Mouse (Mus musculus) MEL (cell line): ENCODE data around the gene Eif5a. TPM values are rescaled to one million over a fixed set of nuclear protein-coding genes. Genes with fewer than 3 reads are reported as not detected.

Experiments
- DNase-seq: peaks from one replicate; pipeline ENCODE4 v3.0.0; 2011; ENCODE audit warnings: low read depth, low spot score
- H3K27ac ChIP-seq: 2 replicates; pipeline ENCODE4 v1.5.1; 2012; ENCODE audit warnings: low read depth, mild to moderate bottlenecking, control low read depth, low read length, moderate library complexity; ENCODE audit not compliant: control insufficient read depth
- H3K27me3 ChIP-seq, 2 experiments: fragments of 150-350 bp in 1 of 2; sonication (generic) in 1 of 2; 2 replicates each; pipeline ENCODE4 v1.6.1; 2012; ENCODE audit warnings: low read length in 2 of 2, mild to moderate bottlenecking in 2 of 2, improper control_type of control experiment in 1 of 2, moderate library complexity in 1 of 2; ENCODE audit not compliant: insufficient read depth in 2 of 2, control insufficient read depth in 1 of 2
- H3K36me3 ChIP-seq, 2 experiments: 2 replicates each; pipeline ENCODE4 v1.6.1; 2012 to 2014; ENCODE audit warnings: low read length in 2 of 2, improper control_type of control experiment in 1 of 2, inconsistent platforms in 1 of 2, mild to moderate bottlenecking in 1 of 2; ENCODE audit not compliant: insufficient read depth in 2 of 2, control insufficient read depth in 1 of 2
- H3K4me1 ChIP-seq, 2 experiments: fragments of 150-350 bp in 1 of 2; sonication (generic) in 1 of 2; 2 replicates each; pipeline ENCODE4 v1.6.1; 2012; ENCODE audit warnings: low read length in 2 of 2, improper control_type of control experiment in 1 of 2, mild to moderate bottlenecking in 1 of 2; ENCODE audit not compliant: insufficient read depth in 2 of 2, control insufficient read depth in 1 of 2
- H3K4me3 ChIP-seq, 2 experiments: fragments of 150-350 bp in 1 of 2; sonication (generic) in 1 of 2; 2 replicates each; pipeline ENCODE4 v1.5.1; 2012; ENCODE audit warnings: low read depth in 2 of 2, low read length in 2 of 2, mild to moderate bottlenecking in 2 of 2, moderate library complexity in 2 of 2, control low read depth in 1 of 2, improper control_type of control experiment in 1 of 2; ENCODE audit not compliant: control insufficient read depth in 1 of 2, insufficient read depth in 1 of 2
- H3K79me2 ChIP-seq: 2 replicates; pipeline ENCODE4 v1.6.1; 2012; ENCODE audit warnings: mild to moderate bottlenecking, low read length, moderate library complexity; ENCODE audit not compliant: control insufficient read depth, poor library complexity, insufficient read depth
- H3K9ac ChIP-seq: 2 replicates; pipeline ENCODE4 v1.6.1; 2012; ENCODE audit warnings: low read depth, mild to moderate bottlenecking, control low read depth, low read length, moderate library complexity; ENCODE audit not compliant: control insufficient read depth, poor library complexity, severe bottlenecking
- H3K9me3 ChIP-seq: fragments of 150-350 bp; sonication (generic); replicated peaks from 2 replicates; pipeline ENCODE4 v1.6.1; 2012; ENCODE audit warnings: mild to moderate bottlenecking, low read length, improper control_type of control experiment, moderate library complexity; ENCODE audit not compliant: insufficient read depth
- BHLHE40 ChIP-seq: IDR thresholded peaks from 2 replicates; pipeline ENCODE4 v1.6.1; 2012; ENCODE audit warnings: low read depth, mild to moderate bottlenecking, inconsistent platforms, low read length, improper control_type of control experiment, borderline replicate concordance
- CHD2 ChIP-seq: IDR thresholded peaks from 2 replicates; pipeline ENCODE4 v1.6.1; 2011; ENCODE audit warnings: low read length, improper control_type of control experiment
- ELF1 ChIP-seq: IDR thresholded peaks from 2 replicates; pipeline ENCODE4 v1.6.1; 2014; ENCODE audit warnings: low read depth, mild to moderate bottlenecking, inconsistent platforms, low read length, improper control_type of control experiment, moderate library complexity
- EP300 ChIP-seq, 2 experiments: IDR thresholded peaks; 2 replicates each; pipeline ENCODE4 v1.6.1; 2011; ENCODE audit warnings: improper control_type of control experiment in 2 of 2, low read length in 2 of 2, low read depth in 1 of 2, mild to moderate bottlenecking in 1 of 2
- KAT2A ChIP-seq: conservative IDR thresholded peaks from 2 replicates; pipeline ENCODE4 v1.6.1; 2012; ENCODE audit warnings: low read depth, low read length, improper control_type of control experiment, inconsistent platforms
- MAFK ChIP-seq: IDR thresholded peaks from 2 replicates; pipeline ENCODE4 v1.6.1; 2011; ENCODE audit warnings: low read depth, mild to moderate bottlenecking, low read length, improper control_type of control experiment, borderline replicate concordance
- MYB ChIP-seq: IDR thresholded peaks from 2 replicates; pipeline ENCODE4 v1.6.1; 2011; ENCODE audit warnings: mild to moderate bottlenecking, low read depth, low read length, improper control_type of control experiment
- NRF1 ChIP-seq: IDR thresholded peaks from 2 replicates; pipeline ENCODE4 v1.6.1; 2014; ENCODE audit warnings: low read depth, mild to moderate bottlenecking, inconsistent platforms, low read length, improper control_type of control experiment, moderate library complexity; ENCODE audit not compliant: poor library complexity, insufficient read depth, severe bottlenecking
- POLR2A ChIP-seq, 2 experiments: IDR thresholded peaks; 2 replicates each; pipeline ENCODE4 v1.6.1; 2011 to 2012; ENCODE audit warnings: low read length in 2 of 2, mild to moderate bottlenecking in 2 of 2, control low read depth in 1 of 2, improper control_type of control experiment in 1 of 2, low read depth in 1 of 2, moderate library complexity in 1 of 2; ENCODE audit not compliant: control insufficient read depth in 1 of 2, insufficient read depth in 1 of 2, poor library complexity in 1 of 2
- POLR2AphosphoS2 ChIP-seq: IDR thresholded peaks from 2 replicates; pipeline ENCODE4 v1.6.1; 2011; ENCODE audit warnings: low read length, improper control_type of control experiment
- TBP ChIP-seq: IDR thresholded peaks from 2 replicates; pipeline ENCODE4 v1.8.0; 2011; ENCODE audit warnings: low read depth, low read length, improper control_type of control experiment
- UBTF ChIP-seq: IDR thresholded peaks from 2 replicates; pipeline ENCODE4 v1.6.1; 2012; ENCODE audit warnings: low read depth, mild to moderate bottlenecking, inconsistent platforms, low read length, improper control_type of control experiment, moderate library complexity, borderline replicate concordance; ENCODE audit not compliant: insufficient read depth
- USF2 ChIP-seq, 2 experiments: IDR thresholded peaks; 2 replicates each; pipeline ENCODE4 v1.6.1; 2011 to 2012; ENCODE audit warnings: improper control_type of control experiment in 2 of 2, low read length in 2 of 2, borderline replicate concordance in 1 of 2, inconsistent platforms in 1 of 2, low read depth in 1 of 2, mild to moderate bottlenecking in 1 of 2; ENCODE audit not compliant: insufficient read depth in 1 of 2
- ZKSCAN1 ChIP-seq: IDR thresholded peaks from 2 replicates; pipeline ENCODE4 v1.6.1; 2012; ENCODE audit warnings: low read depth, mild to moderate bottlenecking, inconsistent platforms, low read length, improper control_type of control experiment, moderate library complexity
- ZMIZ1 ChIP-seq: IDR thresholded peaks from 2 replicates; pipeline ENCODE4 v1.6.1; 2012; ENCODE audit warnings: low read depth, mild to moderate bottlenecking, inconsistent platforms, low read length, improper control_type of control experiment, moderate library complexity
- polyA plus RNA-seq, 2 experiments: library from polyadenylated mRNA; stranded (reverse) in 1 of 2; unstranded in 1 of 2; fragments of >175 nt in 1 of 2; fragments of >200 nt in 1 of 2; gene quantifications; 2 replicates each; pipeline versions ENCODE4 v1.2.1 to v1.2.4; 2012; ENCODE audit warnings: low replicate concordance in 2 of 2, low read depth in 1 of 2; ENCODE audit not compliant: insufficient read length in 2 of 2, insufficient read depth in 1 of 2, missing spikeins in 1 of 2
- total RNA-seq: library from RNA; depleted of rRNA; stranded (reverse); fragments of 300-350 nt; gene quantifications from 2 replicates; pipeline ENCODE4 v1.2.3, GENCODE M21; 2012

Eif5a gene
- total and polyA plus RNA-seq, 3 experiments: 1,272 to 3,185 (median 1,428) TPM

DNA sequence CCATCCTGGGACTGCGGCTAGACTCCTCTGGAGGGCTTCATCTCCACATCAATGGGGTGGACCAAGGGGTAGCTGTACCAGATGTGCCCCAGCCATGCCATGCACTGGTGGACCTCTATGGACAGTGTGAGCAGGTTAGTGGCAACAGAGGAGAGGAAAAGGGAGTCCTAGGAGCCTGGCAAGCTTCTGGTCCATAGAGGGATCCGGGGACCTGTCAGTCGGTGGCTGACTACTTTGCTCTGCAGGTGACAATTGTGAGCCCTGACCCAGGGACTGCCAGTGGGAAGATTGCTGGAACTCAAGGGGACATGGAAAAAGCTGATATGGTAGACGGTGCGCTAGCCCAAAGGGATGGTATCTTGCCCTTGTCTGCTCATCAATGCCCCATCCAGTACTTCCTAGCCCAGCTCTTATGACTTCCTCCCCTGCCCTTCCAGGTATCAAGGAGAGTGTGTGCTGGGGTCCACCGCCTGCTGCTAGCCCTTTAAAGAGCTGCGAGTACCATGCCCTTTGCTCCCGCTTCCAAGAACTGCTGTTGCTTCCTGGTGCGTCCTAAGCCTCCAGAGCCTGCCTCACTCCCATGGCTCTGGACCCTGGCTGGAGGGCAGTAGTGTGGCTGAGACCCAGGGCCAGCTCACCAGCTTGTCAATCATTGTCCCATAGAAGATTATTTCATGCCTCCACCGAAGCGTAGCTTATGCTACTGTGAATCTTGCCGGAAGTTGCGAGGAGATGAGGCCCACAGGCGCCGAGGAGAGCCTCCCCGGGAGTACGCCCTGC, 10.8 kb downstream of the Eif5a start:
- no peak overlapping the region for H3K9ac ChIP-seq
- H3K9me3 ChIP-seq: no peaks in the 10 kb centered on the region
- no peak for DNase-seq
- H3K36me3 ChIP-seq: peaks cover 11 to 17% of the 10 kb centered on the region in 2 experiments; a peak in 3 of 4 replicates
- peaks cover 0 to 21% of the 10 kb centered on the region in 2 experiments; a peak in 3 of 4 replicates for H3K4me1 ChIP-seq
- no peak overlapping the region for H3K27ac ChIP-seq
- no peak overlapping the region for H3K4me3 ChIP-seq
- TF ChIP-seq BHLHE40: no peak
- no peak for TF ChIP-seq ZKSCAN1
- TF ChIP-seq POLR2A (IDR thresholded peaks at IDR 0.05; ENCODE audit: control insufficient read depth in 1 of 2, insufficient read depth in 1 of 2, low read depth in 1 of 2, low read length in 2 of 2, poor library complexity in 1 of 2): no peak; a peak in 1 of 4 replicates
- TF ChIP-seq KAT2A: no peak
- no peak for TF ChIP-seq NRF1
- TF ChIP-seq ELF1: no peak
- TF ChIP-seq UBTF: no peak
- TF ChIP-seq ZMIZ1: no peak
- TF ChIP-seq EP300 (IDR thresholded peaks at IDR 0.05; ENCODE audit: low read depth in 1 of 2, low read length in 2 of 2): no peak
- no peak for TF ChIP-seq USF2 (IDR thresholded peaks at IDR 0.05; ENCODE audit: borderline replicate concordance in 1 of 2, insufficient read depth in 1 of 2, low read depth in 1 of 2, low read length in 2 of 2)
- peaks cover 18% of the 10 kb centered on the region for H3K79me2 ChIP-seq
- H3K27me3 ChIP-seq: no peaks in the 10 kb centered on the region

DNA sequence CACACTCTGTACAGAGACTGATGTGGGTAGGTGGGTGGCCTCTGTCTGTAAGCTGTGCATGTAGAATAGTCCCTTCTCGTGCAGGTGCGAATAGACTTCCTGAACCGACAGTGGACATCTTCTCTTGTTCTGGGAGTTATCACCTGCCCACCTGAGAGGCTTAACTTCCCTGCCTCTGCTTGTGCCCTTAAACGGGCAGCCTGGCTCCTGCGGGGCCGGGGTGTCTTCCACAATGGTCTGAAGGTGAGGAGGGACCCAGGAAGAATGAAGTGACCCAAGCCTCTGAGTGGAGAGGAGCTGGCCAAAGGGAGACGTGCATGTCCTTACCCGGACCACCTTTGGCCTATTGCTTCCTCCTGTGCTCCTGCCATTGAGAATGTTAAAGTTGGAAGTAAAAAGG, 11.6 kb downstream of the Eif5a start:
- Histone ChIP-seq H3K36me3 (peaks cover 9 to 13% of the 10 kb centered on the region in 2 experiments; a peak in 3 of 4 replicates), H3K9ac (no peak overlapping the region), H3K4me1 (peaks cover 0 to 15% of the 10 kb centered on the region in 2 experiments; a peak in 2 of 4 replicates), H3K79me2 (peaks cover 12% of the 10 kb centered on the region), H3K27me3 (no peaks in the 10 kb centered on the region), H3K9me3 (no peaks in the 10 kb centered on the region), H3K4me3 (no peak overlapping the region)
- TF ChIP-seq POLR2AphosphoS2 (no peak), MAFK (no peak), MYB (no peak), CHD2 (no peak), ZMIZ1 (no peak), POLR2A (IDR thresholded peaks at IDR 0.05; ENCODE audit: control insufficient read depth in 1 of 2, insufficient read depth in 1 of 2, low read depth in 1 of 2, low read length in 2 of 2, poor library complexity in 1 of 2) (no peak), USF2 (IDR thresholded peaks at IDR 0.05; ENCODE audit: borderline replicate concordance in 1 of 2, insufficient read depth in 1 of 2, low read depth in 1 of 2, low read length in 2 of 2) (no peak), UBTF (no peak), KAT2A (no peak), TBP (no peak)
- TF ChIP-seq, all 39 proteins: peak for 0
- no peak overlapping the region for H3K27ac ChIP-seq
- DNase-seq: no peak
